Mouse (Mus musculus) cerebellum, postnatal 10 days (tissue): ENCODE data around the gene Ftsj1.

ENCODE experiments used
- DNase-seq, 2 experiments: peaks; one replicate each; pipeline ENCODE4 v3.0.0; 2021; ENCODE audit warnings: mixed read lengths in 2 of 2

Gene Ftsj1

GRCm38 (mm10) chrX:8252334-8253285 is at the start of gene Ftsj1:
Gene Ftsj1, minus strand, starts transcription at chrX:8252406.
- peak; percentile 81 to 85 for DNase-seq

DNA sequence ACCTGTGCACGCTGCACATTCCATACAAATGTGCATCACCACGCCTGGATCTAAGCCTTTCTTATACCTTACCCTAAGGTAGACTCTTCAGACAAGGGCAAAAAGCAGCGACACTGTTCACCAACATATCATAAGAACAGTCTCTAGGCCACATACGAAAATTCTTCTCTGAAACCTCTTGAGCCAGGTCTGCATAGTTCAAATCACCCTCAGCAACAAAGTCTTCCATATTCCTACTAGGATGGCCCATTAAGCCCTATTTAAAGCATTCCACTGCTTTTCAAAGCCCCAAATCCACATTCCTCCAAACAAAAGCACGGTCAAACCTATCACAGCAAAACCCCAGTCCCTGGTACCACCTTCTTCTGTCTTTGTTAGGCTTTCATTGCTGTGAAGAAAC is 36.4 kb upstream of the Ftsj1 start:
- no peak for DNase-seq

- no peak for DNase-seq
These were observed 21.9 kb upstream of the Ftsj1 start for GRCm38 (mm10) chrX:8274056-8274455.

GRCm38 (mm10) chrX:8272000-8272399 is 19.8 kb upstream of the Ftsj1 start:
- no peak for DNase-seq

DNA sequence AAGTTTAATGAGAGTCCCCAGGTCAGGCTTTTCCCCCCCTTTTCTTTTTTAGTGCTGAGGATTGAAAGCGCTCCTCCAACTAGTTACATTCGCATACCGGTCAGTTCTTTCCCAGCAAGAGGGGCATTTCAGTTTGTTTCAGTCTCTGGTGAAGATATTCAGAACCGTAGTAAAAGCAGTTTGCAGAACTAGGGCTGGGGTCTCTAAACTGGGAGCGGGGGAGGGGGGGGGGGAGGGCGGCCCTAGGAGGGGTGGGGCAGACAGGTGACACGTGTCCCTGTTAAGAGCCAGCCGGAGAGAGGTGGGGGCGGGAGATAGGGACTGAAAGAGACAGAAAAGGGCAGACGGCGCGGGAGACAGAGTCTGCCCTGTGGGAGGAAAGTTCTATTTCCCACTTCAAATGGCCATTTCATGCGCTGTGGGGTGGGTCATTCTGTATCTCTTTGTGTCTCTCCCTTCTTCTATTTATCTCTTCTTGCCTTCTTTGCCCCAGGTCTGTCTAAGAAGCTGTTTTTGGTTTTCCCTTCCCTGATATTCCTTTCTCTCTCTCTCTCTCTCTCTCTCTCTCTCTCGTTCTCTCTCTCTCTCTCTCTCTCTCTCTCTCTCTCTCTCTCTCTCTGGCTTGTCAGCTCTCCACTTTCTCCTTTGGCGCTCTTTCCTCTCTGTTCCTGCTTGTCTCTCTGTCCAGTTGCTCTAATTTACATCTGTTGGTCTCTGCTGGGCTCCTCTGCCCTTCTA is 19.0 kb upstream of the Ftsj1 start, which contains the start of gene Slc38a5:
Slc38a5 (plus strand) TSS at position 51 of the 738 bp plus-strand sequence.
- DNase-seq: no peak

DNA sequence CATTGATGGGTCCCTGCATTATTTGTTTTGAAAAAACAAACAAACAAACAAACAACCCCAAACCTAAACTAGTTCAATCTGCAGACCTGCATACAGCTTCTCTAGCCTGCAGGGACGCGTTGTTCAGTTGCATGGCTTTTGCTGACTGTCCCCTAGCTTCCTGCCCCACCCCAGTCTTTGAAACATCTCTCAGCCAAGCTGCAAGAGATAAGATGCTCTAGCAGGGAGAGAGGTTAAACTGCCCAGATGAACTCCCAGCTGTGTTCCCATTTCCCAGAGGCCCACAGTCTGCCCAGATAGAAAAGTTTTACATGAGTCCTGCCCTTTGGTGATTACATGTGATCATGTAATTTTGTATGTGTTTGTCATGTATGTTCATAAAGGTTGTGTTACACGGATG is 12.0 kb upstream of the Ftsj1 start:
- DNase-seq: no peak

- DNase-seq: no peak
These were observed 11.1 kb upstream of the Ftsj1 start for GRCm38 (mm10) chrX:8263156-8263804.

- DNase-seq: no peak
These were observed 7.3 kb upstream of the Ftsj1 start for GRCm38 (mm10) chrX:8259478-8259877.

GRCm38 (mm10) chrX:8255807-8256206 is 3.6 kb upstream of the Ftsj1 start:
- peak; percentile 26 to 30 for DNase-seq

GRCm38 (mm10) chrX:8253711-8254110 is 1.5 kb upstream of the Ftsj1 start:
- no peak for DNase-seq

GRCm38 (mm10) chrX:8251789-8252333 is 345 bp downstream of the Ftsj1 start:
- no peak for DNase-seq

- DNase-seq: no peak
These were observed 3.6 kb downstream of the Ftsj1 start for GRCm38 (mm10) chrX:8248542-8249120.

- DNase-seq: peak in 1 of 2 experiments; percentile 21
These were observed 4.5 kb downstream of the Ftsj1 start for GRCm38 (mm10) chrX:8247680-8248079.

GRCm38 (mm10) chrX:8238804-8239395 is 13.3 kb downstream of the Ftsj1 start:
- no peak for DNase-seq

DNA sequence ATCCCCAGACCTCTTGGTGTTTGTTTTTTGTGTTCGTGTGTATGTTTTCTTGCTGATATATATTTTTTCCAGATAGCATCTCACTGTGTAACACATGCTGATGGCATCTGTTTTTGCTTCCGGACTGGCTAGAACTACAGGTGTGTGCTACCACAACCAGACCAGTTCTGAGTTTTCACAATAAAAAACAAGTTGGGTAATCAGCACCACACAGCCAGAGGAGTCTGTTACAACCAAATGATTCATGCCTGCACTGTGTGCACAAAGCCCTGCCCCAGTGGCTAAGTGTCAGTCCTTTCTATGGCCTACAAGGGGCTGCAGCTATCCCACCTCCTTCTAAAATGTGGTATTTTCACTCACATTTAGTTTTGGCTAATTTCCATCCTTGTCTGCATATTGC is 15.5 kb downstream of the Ftsj1 start:
- no peak for DNase-seq

DNA sequence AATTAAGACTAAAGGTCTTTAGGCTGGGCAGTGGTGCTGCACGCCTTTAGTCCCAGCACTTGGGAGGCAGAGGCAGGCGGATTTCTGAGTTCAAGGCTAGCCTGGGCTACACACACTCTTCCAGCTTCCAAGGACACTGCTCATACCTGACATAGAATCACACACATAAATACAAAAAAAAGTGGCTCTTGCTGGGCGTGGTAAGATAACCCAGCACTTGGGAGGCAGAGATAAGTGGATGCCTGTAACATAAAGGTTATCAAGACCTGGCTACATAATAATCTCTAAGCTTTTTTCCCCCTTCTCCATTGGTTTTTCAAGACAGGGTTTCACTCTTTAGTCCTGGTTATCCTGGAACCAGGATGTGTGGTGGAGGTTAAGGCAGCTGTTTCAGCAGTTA is 18.6 kb downstream of the Ftsj1 start:
- no peak for DNase-seq

DNA sequence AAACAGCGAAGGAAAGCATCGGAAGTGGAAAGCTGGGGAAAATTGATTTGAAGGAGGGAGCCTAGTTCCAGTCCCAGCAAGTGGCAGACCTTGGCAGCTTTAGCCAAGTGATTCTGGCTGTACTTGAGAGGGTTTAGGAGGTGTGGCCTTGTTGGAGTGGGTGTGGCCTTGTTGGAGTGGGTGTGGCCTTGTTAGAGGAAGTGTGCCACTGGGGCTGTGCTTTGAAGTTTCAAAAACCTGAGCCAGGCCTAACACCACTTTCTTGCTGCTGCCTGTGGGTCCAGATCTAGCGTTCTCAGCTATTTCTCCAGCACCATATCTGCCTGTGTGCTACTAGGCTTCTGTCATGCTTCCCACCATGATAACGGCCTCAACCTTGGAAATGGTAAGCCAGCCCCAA is 21.9 kb downstream of the Ftsj1 start:
- no peak for DNase-seq

DNA sequence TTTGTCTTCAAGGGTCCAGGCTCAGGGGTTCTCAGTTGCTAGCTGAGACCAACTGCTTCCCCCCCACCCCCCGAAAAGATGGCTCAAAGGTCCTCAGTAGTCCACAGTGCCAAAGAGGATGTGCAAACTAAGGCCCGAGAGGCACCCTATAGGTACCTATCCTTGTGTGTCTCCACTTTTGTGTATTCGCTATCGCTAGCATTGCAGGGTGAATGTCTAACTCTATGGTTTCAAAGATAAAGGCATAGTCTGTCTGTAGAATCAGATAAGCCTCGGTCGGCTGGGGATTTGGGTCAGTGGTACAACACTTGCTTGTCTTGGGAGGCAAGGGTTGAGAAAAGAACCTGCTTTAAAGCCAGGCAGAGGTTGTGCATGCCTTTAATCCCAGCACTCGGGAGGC is 28.7 kb downstream of the Ftsj1 start:
- no peak for DNase-seq

DNA sequence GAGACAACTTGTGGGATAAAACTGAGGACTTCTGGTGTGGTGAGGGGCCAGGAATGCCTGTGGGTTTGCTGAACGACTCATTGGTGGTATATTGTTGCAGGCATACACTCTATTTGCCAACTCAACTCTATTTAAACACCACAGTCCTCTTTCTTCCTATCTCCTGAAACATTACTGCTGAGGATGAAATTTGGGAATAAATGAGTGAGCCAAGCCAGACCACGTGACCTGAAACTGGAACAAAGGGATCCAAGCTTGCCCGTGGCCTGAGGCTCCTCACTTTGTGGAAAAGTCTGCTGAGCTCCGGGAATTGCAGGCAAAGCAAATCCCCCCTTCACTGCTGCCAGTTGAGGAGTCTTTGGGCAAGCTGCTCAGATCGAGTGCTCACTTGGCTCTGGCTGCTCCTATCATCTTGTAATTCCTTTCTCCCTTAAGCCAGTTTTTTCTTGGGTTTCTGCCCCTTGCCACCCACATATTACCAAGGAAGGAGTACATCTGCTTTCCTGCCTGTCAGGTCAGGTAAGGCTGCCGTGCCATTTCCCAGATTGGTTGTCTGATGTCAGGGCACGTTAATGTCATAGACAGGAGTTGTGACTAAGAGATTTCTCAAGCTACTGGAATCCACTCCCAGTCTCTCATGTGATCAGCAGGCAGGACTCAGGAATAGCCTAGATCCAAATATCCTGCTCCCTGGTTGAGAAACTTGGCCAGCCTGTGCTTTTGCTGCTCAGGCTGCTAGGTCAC is 29.4 kb downstream of the Ftsj1 start:
- peak; percentile 54 to 59 for DNase-seq

- peak; percentile 58 to 66 for DNase-seq
These were observed 29.9 kb downstream of the Ftsj1 start for GRCm38 (mm10) chrX:8222296-8222677.

- no peak for DNase-seq
These were observed 32.6 kb downstream of the Ftsj1 start for GRCm38 (mm10) chrX:8219651-8220050.
